Mouse (Mus musculus): Measurements from ENCODE around the gene Srgap1.

DNA sequence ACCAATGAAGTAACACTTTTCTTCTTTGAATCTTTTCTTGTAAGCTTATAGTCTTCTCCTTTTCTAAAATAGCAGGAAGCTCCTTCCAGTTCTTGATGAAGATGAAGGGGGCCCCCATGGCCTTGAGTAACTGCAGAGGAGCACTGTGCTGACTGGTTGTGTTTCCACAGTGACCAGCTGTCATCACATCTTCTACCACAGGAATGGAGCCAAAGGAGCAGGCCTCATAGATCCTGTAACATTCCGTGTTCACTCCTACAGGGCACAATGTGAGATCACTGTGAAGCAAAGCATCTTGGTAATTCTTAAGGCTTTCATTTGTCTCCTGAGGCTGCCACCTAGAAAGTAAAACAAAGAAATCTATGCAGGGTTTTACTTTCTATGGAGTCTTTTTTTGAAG lies 34.2 kb upstream of the Srgap1 start:
- TF ChIP-seq TCF3 (IDR thresholded peaks at IDR 0.05; ENCODE audit: insufficient read length, low read depth) (no peak), POLR2A (IDR thresholded peaks at IDR 0.05; ENCODE audit: insufficient read length, low read depth) (no peak), REST (IDR thresholded peaks at IDR 0.05; ENCODE audit: insufficient read depth, insufficient read length) (no peak)

Data from myocyte (in vitro differentiated cells).